Mouse (Mus musculus): Measurements from ENCODE around the gene Pld2. TPM values are rescaled to one million over a fixed set of nuclear protein-coding genes. Genes with fewer than 3 reads are reported as not detected.

The Pld2 gene
- polyA plus RNA-seq, 1 experiment from 2014 or later, result 13.7 TPM

Other genes with a start within 250 kb of the Pld2 start
- gene Alox12e, start 217.4 kb upstream of the Pld2 start, polyA plus RNA-seq (2014; fragmentation: Nextera tagmentation; extraction: Ambion mirVana), result not detected in 2 replicates
- not detected in 2 replicates for gene Alox15, start 188.0 kb upstream of the Pld2 start, polyA plus RNA-seq (2014; fragmentation: Nextera tagmentation; extraction: Ambion mirVana)
- 29.3 and 32.1 TPM in 2 replicates for gene Pelp1, start 130.0 kb upstream of the Pld2 start, polyA plus RNA-seq (2014; fragmentation: Nextera tagmentation; extraction: Ambion mirVana)
- gene Arrb2, start 107.4 kb upstream of the Pld2 start, polyA plus RNA-seq (2014; fragmentation: Nextera tagmentation; extraction: Ambion mirVana), result 44.1 and 54.5 TPM in 2 replicates
- gene Med11, start 88.1 kb upstream of the Pld2 start, polyA plus RNA-seq (2014; fragmentation: Nextera tagmentation; extraction: Ambion mirVana), result 41.4 and 46.6 TPM in 2 replicates
- 0.31 and 1.5 TPM in 2 replicates for gene Zmynd15, start 80.6 kb upstream of the Pld2 start, polyA plus RNA-seq (2014; fragmentation: Nextera tagmentation; extraction: Ambion mirVana)
- 1.2 and 14.6 TPM in 2 replicates for gene Cxcl16, start 80.1 kb upstream of the Pld2 start, polyA plus RNA-seq (2014; fragmentation: Nextera tagmentation; extraction: Ambion mirVana)
- 1.8 and 3.7 TPM in 2 replicates for gene Tm4sf5, start 34.8 kb upstream of the Pld2 start, polyA plus RNA-seq (2014; fragmentation: Nextera tagmentation; extraction: Ambion mirVana)
- gene Vmo1, start 25.4 kb upstream of the Pld2 start, polyA plus RNA-seq (2014; fragmentation: Nextera tagmentation; extraction: Ambion mirVana), result not detected in 2 replicates
- 0.27 TPM in 1 of 2 replicates, not detected in the other for gene Gltpd2, start 20.9 kb upstream of the Pld2 start, polyA plus RNA-seq (2014; fragmentation: Nextera tagmentation; extraction: Ambion mirVana)
- gene Psmb6, start 14.7 kb upstream of the Pld2 start, polyA plus RNA-seq (2014; fragmentation: Nextera tagmentation; extraction: Ambion mirVana), result 743 and 801 TPM in 2 replicates
- not detected in 2 replicates for gene Gm40193, start 7.1 kb upstream of the Pld2 start, polyA plus RNA-seq (2014; fragmentation: Nextera tagmentation; extraction: Ambion mirVana)
- gene Mink1, start 22.8 kb downstream of the Pld2 start, polyA plus RNA-seq (2014; fragmentation: Nextera tagmentation; extraction: Ambion mirVana), result 20.2 and 22.0 TPM in 2 replicates
- not detected in 2 replicates for gene 4930544D05Rik, start 75.8 kb downstream of the Pld2 start, polyA plus RNA-seq (2014; fragmentation: Nextera tagmentation; extraction: Ambion mirVana)
- 0.22 TPM in 1 of 2 replicates, not detected in the other for gene Chrne, start 79.2 kb downstream of the Pld2 start, polyA plus RNA-seq (2014; fragmentation: Nextera tagmentation; extraction: Ambion mirVana)
- 0.27 and 0.31 TPM in 2 replicates for gene Gp1ba, start 99.1 kb downstream of the Pld2 start, polyA plus RNA-seq (2014; fragmentation: Nextera tagmentation; extraction: Ambion mirVana)
- gene Rnf167, start 107.2 kb downstream of the Pld2 start, polyA plus RNA-seq (2014; fragmentation: Nextera tagmentation; extraction: Ambion mirVana), result 98.6 and 110 TPM in 2 replicates
- gene Slc25a11, start 107.4 kb downstream of the Pld2 start, polyA plus RNA-seq (2014; fragmentation: Nextera tagmentation; extraction: Ambion mirVana), result 156 and 172 TPM in 2 replicates
- gene Pfn1, start 114.6 kb downstream of the Pld2 start, polyA plus RNA-seq (2014; fragmentation: Nextera tagmentation; extraction: Ambion mirVana), result 578 and 686 TPM in 2 replicates
- 8.3 and 10.1 TPM in 2 replicates for gene Eno3, start 117.1 kb downstream of the Pld2 start, polyA plus RNA-seq (2014; fragmentation: Nextera tagmentation; extraction: Ambion mirVana)
- gene Spag7, start 129.4 kb downstream of the Pld2 start, polyA plus RNA-seq (2014; fragmentation: Nextera tagmentation; extraction: Ambion mirVana), result 136 and 151 TPM in 2 replicates
- 24.9 and 29.0 TPM in 2 replicates for gene Camta2, start 148.0 kb downstream of the Pld2 start, polyA plus RNA-seq (2014; fragmentation: Nextera tagmentation; extraction: Ambion mirVana)
- 1.4 and 1.5 TPM in 2 replicates for gene Inca1, start 160.1 kb downstream of the Pld2 start, polyA plus RNA-seq (2014; fragmentation: Nextera tagmentation; extraction: Ambion mirVana)
- 3.1 and 3.2 TPM in 2 replicates for gene Kif1c, start 160.5 kb downstream of the Pld2 start, polyA plus RNA-seq (2014; fragmentation: Nextera tagmentation; extraction: Ambion mirVana)
- gene Zfp3, start 224.1 kb downstream of the Pld2 start, polyA plus RNA-seq (2014; fragmentation: Nextera tagmentation; extraction: Ambion mirVana), result 16.3 and 19.8 TPM in 2 replicates